Mouse (Mus musculus): ENCODE results near the gene Znrf1.

GRCm38 (mm10) chr8:111537765-111538158, 1.9 kb downstream of the Znrf1 start:
- TF ChIP-seq CTCF (IDR thresholded peaks at IDR 0.05; ENCODE audit: extremely low read depth, insufficient read depth, insufficient read length, insufficient replicate concordance) (no peak), POLR2A (IDR thresholded peaks at IDR 0.05; ENCODE audit: low read depth, low read length) (no peak)
